Mouse (Mus musculus) liver, adult 2 months (tissue): ENCODE measurements around the gene Lamtor3. TPM values are rescaled to one million over a fixed set of nuclear protein-coding genes. Genes with fewer than 3 reads are reported as not detected.
"Not testable (repeated sequence)": the region's sequence is repeated elsewhere in the genome, so short reads cannot be mapped to it uniquely, and the experiment has no call there.

Experiments used
- DNase-seq: peaks from one replicate; pipeline ENCODE4 v3.0.0-alpha.2; 2011; ENCODE audit warnings: low read depth, low spot score; ENCODE audit errors: extremely low read depth
- H3K27ac ChIP-seq: fragments of 200-500 bp; replicated peaks from 2 replicates; pipeline ENCODE4 v1.5.1; 2012; ENCODE audit warnings: low read depth, mild to moderate bottlenecking, control low read depth, inconsistent platforms, low read length; ENCODE audit not compliant: insufficient read depth
- H3K27me3 ChIP-seq: fragments of 200-500 bp; 2 replicates; pipeline ENCODE4 v1.6.1; 2012; ENCODE audit warnings: mild to moderate bottlenecking, moderate library complexity, low read length, inconsistent platforms; ENCODE audit not compliant: control insufficient read depth, insufficient read depth
- H3K36me3 ChIP-seq: fragments of 200-500 bp; 2 replicates; pipeline ENCODE4 v1.6.1; 2012; ENCODE audit warnings: low read length, inconsistent platforms; ENCODE audit not compliant: control insufficient read depth, insufficient read depth
- H3K4me1 ChIP-seq: fragments of 200-500 bp; 2 replicates; pipeline ENCODE4 v1.6.1; 2011; ENCODE audit warnings: low read length; ENCODE audit not compliant: control insufficient read depth, insufficient read depth
- H3K4me3 ChIP-seq: fragments of 200-500 bp; 2 replicates; pipeline ENCODE4 v1.5.1; 2011; ENCODE audit warnings: low read depth, mild to moderate bottlenecking, control low read depth, low read length, moderate library complexity; ENCODE audit not compliant: insufficient read depth
- H3K79me2 ChIP-seq: fragments of 200-500 bp; 2 replicates; pipeline ENCODE4 v1.6.1; 2012; ENCODE audit warnings: inconsistent platforms, mild to moderate bottlenecking, low read length, moderate library complexity; ENCODE audit not compliant: control insufficient read depth, insufficient read depth
- H3K9ac ChIP-seq: fragments of 200-500 bp; 2 replicates; pipeline ENCODE4 v1.6.1; 2012; ENCODE audit warnings: low read depth, mild to moderate bottlenecking, control low read depth, inconsistent platforms, low read length
- CTCF ChIP-seq: fragments of 200-500 bp; IDR thresholded peaks from 2 replicates; pipeline ENCODE4 v1.5.1; 2011; ENCODE audit warnings: low read depth, low read length, control low read depth
- POLR2A ChIP-seq: fragments of 200-500 bp; IDR thresholded peaks from 2 replicates; pipeline ENCODE4 v1.6.1; 2011; ENCODE audit warnings: low read length, control low read depth; ENCODE audit not compliant: insufficient read depth; ENCODE audit errors: extremely low read depth
- WGBS: fragments of 180-500 bp; shearing (Covaris S2); methylation state at CpG from one replicate; pipeline ENCODE4 v1.1.7; 2018; 5-methylcytosine and 5-hydroxymethylcytosine counted together
- polyA plus RNA-seq: library from polyadenylated mRNA; depleted of rRNA; stranded (reverse); fragments of >200 nt; gene quantifications from 2 replicates; pipeline ENCODE4 v1.2.3, GENCODE M21; 2012
- total RNA-seq: library from RNA; depleted of rRNA; stranded (reverse); fragments of >200 nt; gene quantifications from 2 replicates; pipeline ENCODE4 v1.2.3, GENCODE M21; 2014

The Lamtor3 gene
- total and polyA plus RNA-seq, 2 experiments = 10.8 to 24.5 TPM

DNA sequence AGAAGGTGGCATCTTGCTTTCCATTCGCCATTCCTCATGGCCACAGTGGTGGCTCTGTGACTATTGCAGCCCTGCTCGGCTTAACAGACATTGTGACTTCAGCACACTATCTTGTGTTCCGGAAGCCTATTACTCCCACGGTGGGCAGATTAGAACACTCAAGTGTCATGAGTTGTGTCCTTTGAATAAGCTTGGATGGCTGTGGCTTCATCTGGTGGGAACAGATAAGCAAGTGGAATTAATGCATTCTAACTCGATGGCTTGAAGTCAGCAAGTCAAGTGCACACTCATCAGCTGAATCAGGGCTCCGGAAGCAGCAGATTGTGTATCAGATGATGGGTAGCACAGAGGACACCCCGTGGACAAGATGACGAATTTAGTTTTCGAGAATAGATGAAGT is 39.6 kb downstream of the Lamtor3 start:
- Histone ChIP-seq H3K4me3 (no peak overlapping the region), H3K27ac (no peak overlapping the region), H3K79me2 (no peaks in the 10 kb centered on the region), H3K4me1 (peaks cover under 1% of the 10 kb centered on the region; the same call in 1 of the 2 replicates), H3K27me3 (no peaks in the 10 kb centered on the region), H3K9ac (no peak overlapping the region), H3K36me3 (no peaks in the 10 kb centered on the region)
- 91% methylated on average over 9 of the region's 9 CpGs for WGBS
- DNase-seq = no peak
- TF ChIP-seq POLR2A (no peak), CTCF (no peak)

GRCm38 (mm10) chr3:137958352-137958751 is 40.0 kb downstream of the Lamtor3 start:
- Histone ChIP-seq H3K27ac (no peak overlapping the region), H3K4me3 (no peak overlapping the region), H3K79me2 (no peaks in the 10 kb centered on the region), H3K4me1 (no peaks in the 10 kb centered on the region), H3K36me3 (no peaks in the 10 kb centered on the region), H3K27me3 (no peaks in the 10 kb centered on the region), H3K9ac (no peak overlapping the region)
- DNase-seq = no peak
- 93% methylated on average over 4 of the region's 4 CpGs for WGBS
- no peak for TF ChIP-seq POLR2A
- no peak for TF ChIP-seq CTCF

GRCm38 (mm10) chr3:137959456-137959855 is 41.1 kb downstream of the Lamtor3 start:
- Histone ChIP-seq H3K27ac (no peak overlapping the region), H3K4me1 (no peaks in the 10 kb centered on the region), H3K9ac (no peak overlapping the region), H3K79me2 (no peaks in the 10 kb centered on the region), H3K4me3 (no peak overlapping the region), H3K27me3 (no peaks in the 10 kb centered on the region), H3K36me3 (no peaks in the 10 kb centered on the region)
- TF ChIP-seq POLR2A (no peak), CTCF (no peak)
- WGBS = 82% methylated on average over 4 of the region's 4 CpGs
- DNase-seq = no peak

DNA sequence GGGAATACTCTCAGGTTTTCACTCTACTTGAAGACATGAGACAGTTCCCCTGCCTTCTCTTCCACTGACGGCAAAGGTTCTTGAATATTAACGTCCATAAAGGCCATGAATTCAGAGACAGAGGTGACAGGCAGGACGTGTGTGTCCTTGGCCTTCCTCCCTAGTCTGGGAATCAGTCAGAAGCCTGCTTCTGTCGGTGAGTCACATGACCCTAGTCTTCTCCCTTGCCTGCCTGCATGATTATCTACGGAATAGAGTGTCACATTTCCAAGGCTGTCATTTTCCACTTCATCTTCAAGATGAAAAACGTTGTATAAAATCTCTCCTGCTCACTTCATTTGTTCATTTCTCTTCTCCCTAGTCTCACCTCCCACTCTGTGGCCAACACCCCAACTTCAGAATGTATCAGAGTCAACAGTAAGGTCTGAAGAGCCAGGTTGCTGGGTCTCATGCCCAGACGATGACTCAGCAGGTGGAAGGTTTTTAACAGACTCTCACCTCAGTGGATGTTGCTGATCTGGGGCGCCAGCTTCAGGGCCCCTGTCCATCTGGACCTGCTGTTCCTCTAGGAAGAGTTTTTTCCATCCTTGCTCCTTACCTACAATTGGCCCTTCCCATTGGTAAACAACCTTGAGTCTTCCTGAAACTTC is 43.6 kb downstream of the Lamtor3 start:
- Histone ChIP-seq H3K27ac (no peak overlapping the region), H3K9ac (no peak overlapping the region), H3K4me3 (no peak overlapping the region), H3K79me2 (no peaks in the 10 kb centered on the region), H3K36me3 (no peaks in the 10 kb centered on the region), H3K27me3 (no peaks in the 10 kb centered on the region), H3K4me1 (no peaks in the 10 kb centered on the region)
- WGBS = 65% methylated on average over 8 of the region's 8 CpGs
- DNase-seq = no peak
- TF ChIP-seq POLR2A (no peak), CTCF (no peak)

- TF ChIP-seq POLR2A (no peak), CTCF (no peak)
- Histone ChIP-seq H3K27ac (no peak overlapping the region), H3K27me3 (no peaks in the 10 kb centered on the region), H3K4me1 (no peaks in the 10 kb centered on the region), H3K9ac (no peak overlapping the region), H3K4me3 (no peak overlapping the region), H3K36me3 (no peaks in the 10 kb centered on the region), H3K79me2 (no peaks in the 10 kb centered on the region)
- no peak for DNase-seq
- WGBS = 82% methylated on average over 8 of the region's 8 CpGs
Observed at GRCm38 (mm10) chr3:137963508-137963907, 45.2 kb downstream of the Lamtor3 start.

DNA sequence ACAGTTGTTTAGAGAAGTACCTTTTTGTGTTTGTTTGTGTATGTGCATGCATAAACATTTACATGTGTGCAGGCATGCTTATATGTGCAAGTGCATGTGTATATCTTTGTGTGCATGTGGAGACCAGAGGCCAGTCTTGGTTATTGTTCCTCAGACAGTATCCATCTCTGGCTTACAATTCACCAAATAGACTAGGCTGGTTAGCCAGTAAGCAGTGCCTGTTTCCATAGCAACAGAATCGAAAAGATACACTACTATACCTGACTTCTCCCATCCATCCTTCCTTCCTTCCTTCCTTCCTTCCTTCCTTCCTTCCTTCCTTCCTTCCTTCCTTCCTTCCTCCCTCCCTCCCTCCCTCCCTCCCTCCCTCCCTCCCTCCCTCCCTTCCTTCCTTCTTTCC is 45.7 kb downstream of the Lamtor3 start:
- not testable (repeated sequence) for H3K4me1 ChIP-seq, H3K36me3 ChIP-seq, H3K27me3 ChIP-seq

More for the DNA sequence above, 45.7 kb downstream of the Lamtor3 start:
- 68% methylated on average over 1 of the region's 1 CpGs for WGBS
- not testable (repeated sequence) for H3K79me2 ChIP-seq, H3K27ac ChIP-seq, DNase-seq, H3K9ac ChIP-seq, H3K4me3 ChIP-seq
